Mouse (Mus musculus) hindbrain, embryonic 16.5 days (tissue): ENCODE results near the gene Ccdc38. TPM values are rescaled to one million over a fixed set of nuclear protein-coding genes. Genes with fewer than 3 reads are reported as not detected.
A peak's percentile ranks its signal among the peaks of the same experiment; 100 is the strongest.

Experiments
- ATAC-seq: fragments of 200-750 bp; cut with Nextera tagmentation; 2 replicates; pipeline ENCODE4 v1.8.0; 2017; ENCODE audit warnings: moderate TSS enrichment, moderate library complexity
- H3K27ac ChIP-seq: fragments of 300-500 bp; sonication (generic); 2 replicates; pipeline ENCODE4 v1.5.1; 2014; ENCODE audit warnings: low read depth, mild to moderate bottlenecking, control low read depth, low read length, moderate library complexity
- H3K27me3 ChIP-seq: fragments of 300-500 bp; sonication (generic); replicated peaks from 2 replicates; pipeline ENCODE4 v1.6.1; 2014; ENCODE audit warnings: low read length; ENCODE audit not compliant: control insufficient read depth, insufficient read depth
- H3K36me3 ChIP-seq: fragments of 300-500 bp; sonication (generic); 2 replicates; pipeline ENCODE4 v1.6.1; 2014; ENCODE audit warnings: mild to moderate bottlenecking, low read length, moderate library complexity, mixed read lengths; ENCODE audit not compliant: control insufficient read depth, insufficient read depth
- H3K4me1 ChIP-seq: fragments of 300-500 bp; sonication (generic); 2 replicates; pipeline ENCODE4 v1.6.1; 2014; ENCODE audit warnings: low read depth, low read length; ENCODE audit not compliant: control insufficient read depth, insufficient read depth
- H3K4me2 ChIP-seq: fragments of 300-500 bp; sonication (generic); 2 replicates; pipeline ENCODE4 v1.6.1; 2014; ENCODE audit warnings: mild to moderate bottlenecking, low read length, control low read depth, moderate library complexity
- H3K4me3 ChIP-seq: fragments of 300-500 bp; sonication (generic); 2 replicates; pipeline ENCODE4 v1.5.1; 2014; ENCODE audit warnings: mild to moderate bottlenecking, low read length, control low read depth, moderate library complexity
- H3K9ac ChIP-seq: fragments of 300-500 bp; sonication (generic); 2 replicates; pipeline ENCODE4 v1.6.1; 2014; ENCODE audit warnings: low read depth, mild to moderate bottlenecking, control low read depth, low read length, moderate library complexity
- H3K9me3 ChIP-seq: fragments of 300-500 bp; sonication (generic); 2 replicates; pipeline ENCODE4 v1.6.1; 2014; ENCODE audit warnings: mild to moderate bottlenecking, low read length, moderate library complexity; ENCODE audit not compliant: control insufficient read depth
- WGBS: fragments of 180-500 bp; shearing (Covaris S2); extraction: QIAGEN DNeasy Blood & Tissue Kit; methylation state at CpG from one replicate; pipeline ENCODE4 v1.1.7; 2014; 5-methylcytosine and 5-hydroxymethylcytosine counted together
- polyA plus RNA-seq: library from polyadenylated mRNA; unstranded; fragments of >200 nt; fragmentation: Nextera tagmentation; extraction: Ambion mirVana; gene quantifications from 2 replicates; pipeline ENCODE4 v1.2.1, GENCODE M21; 2015

The Ccdc38 gene
- polyA plus RNA-seq, 1 experiment from 2014 or later: 0.19 TPM

- 0% methylated on average over 41 of the region's 63 CpGs for WGBS
- no peaks in the 10 kb centered on the region for H3K36me3 ChIP-seq
- H3K9ac ChIP-seq: peak within 1 kb of the TSS; percentile 82
- H3K9me3 ChIP-seq: no peaks in the 10 kb centered on the region
- peak within 1 kb of the TSS; percentile 67 for H3K4me2 ChIP-seq
- peak within 1 kb of the TSS; percentile 66 for H3K4me3 ChIP-seq
- no peaks in the 10 kb centered on the region; the same call in 1 of the 2 replicates for H3K27me3 ChIP-seq
- H3K27ac ChIP-seq: peak within 1 kb of the TSS; percentile 81
- peak; percentile 91 for ATAC-seq
- H3K4me1 ChIP-seq: peaks cover 14% of the 10 kb centered on the region
Observed at GRCm38 (mm10) chr10:93589281-93589848, 48.9 kb downstream of the Ccdc38 start, which contains the start of gene Snrpf. TSS of gene Snrpf (minus strand) at chr10:93589706.

GRCm38 (mm10) chr10:93592456-93592855 lies 52.0 kb downstream of the Ccdc38 start:
- no peaks in the 10 kb centered on the region; the same call in 1 of the 2 replicates for H3K27me3 ChIP-seq
- no peak for ATAC-seq
- no peaks in the 10 kb centered on the region for H3K9me3 ChIP-seq
- H3K9ac ChIP-seq: no peak overlapping the region
- 59% methylated on average over 12 of the region's 12 CpGs for WGBS
- no peak overlapping the region for H3K4me3 ChIP-seq
- H3K27ac ChIP-seq: no peak overlapping the region
- no peaks in the 10 kb centered on the region for H3K36me3 ChIP-seq
- H3K4me1 ChIP-seq: peaks cover 14% of the 10 kb centered on the region
- no peak overlapping the region for H3K4me2 ChIP-seq

- Histone ChIP-seq H3K9ac (peak overlapping the region; percentile 66), H3K27me3 (no peaks in the 10 kb centered on the region; the same call in 1 of the 2 replicates), H3K4me2 (peak overlapping the region; percentile 74), H3K27ac (0 out of 2 replicates have a peak overlapping the region, but pooled peaks have one; percentile 1), H3K4me1 (peaks cover 3% of the 10 kb centered on the region), H3K4me3 (peak overlapping the region; percentile 40), H3K36me3 (no peaks in the 10 kb centered on the region), H3K9me3 (no peaks in the 10 kb centered on the region)
- peak; percentile 86 for ATAC-seq
- WGBS: 2% methylated on average over 22 of the region's 22 CpGs
Observed at GRCm38 (mm10) chr10:93594022-93594482, 53.6 kb downstream of the Ccdc38 start.

GRCm38 (mm10) chr10:93595831-93596230 lies 55.4 kb downstream of the Ccdc38 start:
- no peak overlapping the region for H3K4me2 ChIP-seq
- no peak overlapping the region for H3K9ac ChIP-seq
- no peaks in the 10 kb centered on the region for H3K9me3 ChIP-seq
- no peaks in the 10 kb centered on the region for H3K36me3 ChIP-seq
- 81% methylated on average over 4 of the region's 4 CpGs for WGBS
- no peak for ATAC-seq
- H3K27ac ChIP-seq: no peak overlapping the region
- no peaks in the 10 kb centered on the region for H3K4me1 ChIP-seq
- H3K27me3 ChIP-seq: no peaks in the 10 kb centered on the region; the same call in 1 of the 2 replicates
- H3K4me3 ChIP-seq: no peak overlapping the region

- H3K4me3 ChIP-seq: no peak overlapping the region
- no peak overlapping the region for H3K27ac ChIP-seq
- no peak overlapping the region for H3K9ac ChIP-seq
- H3K4me2 ChIP-seq: no peak overlapping the region
- H3K4me1 ChIP-seq: no peaks in the 10 kb centered on the region
- H3K36me3 ChIP-seq: no peaks in the 10 kb centered on the region
- no peaks in the 10 kb centered on the region; the same call in 1 of the 2 replicates for H3K27me3 ChIP-seq
- 76% methylated on average over 3 of the region's 3 CpGs for WGBS
- no peak for ATAC-seq
- no peaks in the 10 kb centered on the region for H3K9me3 ChIP-seq
Observed at GRCm38 (mm10) chr10:93596641-93597040, 56.2 kb downstream of the Ccdc38 start.

GRCm38 (mm10) chr10:93602309-93602708 lies 61.9 kb downstream of the Ccdc38 start:
- Histone ChIP-seq H3K9ac (no peak overlapping the region), H3K4me2 (no peak overlapping the region), H3K27ac (no peak overlapping the region), H3K36me3 (no peaks in the 10 kb centered on the region), H3K9me3 (no peaks in the 10 kb centered on the region), H3K4me3 (no peak overlapping the region), H3K27me3 (no peaks in the 10 kb centered on the region), H3K4me1 (no peaks in the 10 kb centered on the region)
- no peak for ATAC-seq
- WGBS: 73% methylated on average over 5 of the region's 5 CpGs

- no peak for ATAC-seq
- WGBS: 92% methylated on average over 1 of the region's 1 CpGs
- H3K27ac ChIP-seq: no peak overlapping the region
- no peaks in the 10 kb centered on the region for H3K27me3 ChIP-seq
- no peak overlapping the region for H3K9ac ChIP-seq
- no peaks in the 10 kb centered on the region for H3K9me3 ChIP-seq
- no peaks in the 10 kb centered on the region for H3K36me3 ChIP-seq
- no peaks in the 10 kb centered on the region for H3K4me1 ChIP-seq
- no peak overlapping the region for H3K4me3 ChIP-seq
- no peak overlapping the region for H3K4me2 ChIP-seq
Observed at GRCm38 (mm10) chr10:93603256-93603655, 62.8 kb downstream of the Ccdc38 start.

GRCm38 (mm10) chr10:93606326-93606725 lies 65.9 kb downstream of the Ccdc38 start:
- ATAC-seq: no peak
- Histone ChIP-seq H3K36me3 (no peaks in the 10 kb centered on the region), H3K4me2 (no peak overlapping the region), H3K27me3 (no peaks in the 10 kb centered on the region), H3K4me1 (no peaks in the 10 kb centered on the region), H3K4me3 (no peak overlapping the region), H3K9me3 (no peaks in the 10 kb centered on the region), H3K9ac (no peak overlapping the region), H3K27ac (no peak overlapping the region)
- WGBS: 92% methylated on average over 9 of the region's 9 CpGs

- H3K27me3 ChIP-seq: no peaks in the 10 kb centered on the region
- H3K4me1 ChIP-seq: peaks cover 3% of the 10 kb centered on the region; the same call in 1 of the 2 replicates
- 51% methylated on average over 9 of the region's 9 CpGs for WGBS
- ATAC-seq: no peak
- H3K27ac ChIP-seq: no peak overlapping the region
- no peaks in the 10 kb centered on the region for H3K36me3 ChIP-seq
- H3K4me2 ChIP-seq: no peak overlapping the region
- H3K4me3 ChIP-seq: no peak overlapping the region
- no peak overlapping the region for H3K9ac ChIP-seq
- H3K9me3 ChIP-seq: no peaks in the 10 kb centered on the region
Observed at GRCm38 (mm10) chr10:93608051-93608450, 67.6 kb downstream of the Ccdc38 start.
